ENCODE assay signal across 9 mouse cellular contexts in genomic region chr14:16554643-16555459, GRCm38 (mm10).
DNase-seq lines count a peak whose midpoint lies in the region; ATAC-seq and TF ChIP-seq lines count a peak whose summit lies in the region.
"Had no signal": no experiment of that assay in that cellular context is flagged by ENCODE, and none has a peak within 500 bp of the region (broad histone marks: within the 10 kb centered on the region; RNA-seq: fewer than 3 reads in every experiment).

No protein-coding gene starts in this region.

- H3K9me3 ChIP-seq in lung, postnatal 0 days (ENCODE audit: low read length) = no peaks in the 10 kb centered on the region
- no peaks in the 10 kb centered on the region for H3K9me3 ChIP-seq in heart, embryonic 10.5 days
- H3K9me3 ChIP-seq in kidney, embryonic 15.5 days (replicated peaks) = no peaks in the 10 kb centered on the region
- H3K9me3 ChIP-seq in neural tube, embryonic 14.5 days (ENCODE audit: control insufficient read depth, low read length) = no peaks in the 10 kb centered on the region

- H3K4me2 ChIP-seq in lung, postnatal 0 days (replicated peaks; ENCODE audit: low read depth, low read length) = no peak overlapping the region
- H3K4me2 ChIP-seq in kidney, embryonic 15.5 days = peak overlapping the region; percentile 30
- H3K4me2 ChIP-seq in neural tube, embryonic 14.5 days (ENCODE audit: low read depth, low read length) = no peak overlapping the region

- H3K9ac ChIP-seq in lung, postnatal 0 days (replicated peaks; ENCODE audit: low read depth) = no peak overlapping the region
- no peak overlapping the region for H3K9ac ChIP-seq in kidney, embryonic 15.5 days
- H3K9ac ChIP-seq in neural tube, embryonic 14.5 days (replicated peaks; ENCODE audit: low read depth, low read length) = no peak overlapping the region
- H3K9ac ChIP-seq: liver, embryonic 14.5 days had no signal

- 33% methylated on average over 12 of the region's 12 CpGs for WGBS in lung, postnatal 0 days
- 40% methylated on average over 12 of the region's 12 CpGs for WGBS in heart, embryonic 10.5 days
- 24% methylated on average over 12 of the region's 12 CpGs for WGBS in kidney, embryonic 15.5 days
- 58% methylated on average over 12 of the region's 12 CpGs for WGBS in neural tube, embryonic 14.5 days

- H3K4me3 ChIP-seq in lung, postnatal 0 days (ENCODE audit: low read depth, low read length) = no peak overlapping the region
- 0 out of 2 replicates have a peak overlapping the region, but pooled peaks have one; percentile 24 for H3K4me3 ChIP-seq in heart, embryonic 10.5 days
- H3K4me3 ChIP-seq in kidney, embryonic 15.5 days (replicated peaks) = no peak overlapping the region
- no peak overlapping the region for H3K4me3 ChIP-seq in neural tube, embryonic 14.5 days (ENCODE audit: low read depth, low read length)

- peak; percentile 2; the same call in 1 of the 2 replicates for ATAC-seq in lung, postnatal 0 days
- peak; percentile 66 for ATAC-seq in kidney, embryonic 15.5 days (replicated peaks; ENCODE audit: low FRiP score)
- peak; percentile 25; the same call in 1 of the 2 replicates for ATAC-seq in neural tube, embryonic 14.5 days (ENCODE audit: low read depth)

- peak; percentile 43 for DNase-seq in lung, postnatal 0 days (ENCODE audit: low spot score)
- DNase-seq in lung, postnatal 36 days = no peak
- DNase-seq in heart, embryonic 10.5 days (ENCODE audit: low spot score) = peak; percentile 78
- no peak for DNase-seq in T-cell, adult 2 months (ENCODE audit: low spot score)
- DNase-seq in frontal cortex, postnatal 25 days (ENCODE audit: low spot score in 2 of 2) = no peak
- no peak for DNase-seq in cerebellum, postnatal 36 days

- no peak for TF ChIP-seq CTCF in lung, postnatal 0 days (IDR thresholded peaks at IDR 0.05)

- peak overlapping the region; percentile 21 for H3K27ac ChIP-seq in lung, postnatal 0 days (ENCODE audit: low read length)
- peak overlapping the region; percentile 77 for H3K27ac ChIP-seq in heart, embryonic 10.5 days
- H3K27ac ChIP-seq in kidney, embryonic 15.5 days = peak overlapping the region; percentile 92
- no peak overlapping the region for H3K27ac ChIP-seq in neural tube, embryonic 14.5 days (ENCODE audit: low read depth, low read length)
- H3K27ac ChIP-seq: liver, embryonic 14.5 days had no signal

- H3K4me1 ChIP-seq in lung, postnatal 0 days (ENCODE audit: insufficient read depth, low read depth, low read length) = peaks cover 10% of the 10 kb centered on the region; the same call in 1 of the 2 replicates
- H3K4me1 ChIP-seq in heart, embryonic 10.5 days = peaks cover 55% of the 10 kb centered on the region
- peaks cover 57% of the 10 kb centered on the region for H3K4me1 ChIP-seq in kidney, embryonic 15.5 days
- H3K4me1 ChIP-seq in neural tube, embryonic 14.5 days (ENCODE audit: control insufficient read depth, insufficient read depth, low read length) = peaks cover 9% of the 10 kb centered on the region; the same call in 1 of the 2 replicates

- no peaks in the 10 kb centered on the region for H3K36me3 ChIP-seq in lung, postnatal 0 days (ENCODE audit: insufficient read depth, low read length)
- H3K36me3 ChIP-seq in heart, embryonic 10.5 days = no peaks in the 10 kb centered on the region
- H3K36me3 ChIP-seq in kidney, embryonic 15.5 days = peaks cover 4% of the 10 kb centered on the region; the same call in 1 of the 2 replicates
- H3K36me3 ChIP-seq in neural tube, embryonic 14.5 days (ENCODE audit: control insufficient read depth, insufficient read depth, low read length) = no peaks in the 10 kb centered on the region

- no peak for TF ChIP-seq EP300 in lung, postnatal 0 days (IDR thresholded peaks at IDR 0.05)

- H3K27me3 ChIP-seq in lung, postnatal 0 days (replicated peaks; ENCODE audit: insufficient read depth, low read length) = no peaks in the 10 kb centered on the region
- H3K27me3 ChIP-seq in heart, embryonic 10.5 days (ENCODE audit: insufficient read depth, poor library complexity, severe bottlenecking) = no peaks in the 10 kb centered on the region
- H3K27me3 ChIP-seq in kidney, embryonic 15.5 days = no peaks in the 10 kb centered on the region
- no peaks in the 10 kb centered on the region for H3K27me3 ChIP-seq in neural tube, embryonic 14.5 days (ENCODE audit: control insufficient read depth, insufficient read depth, low read length)

Comparison
In these comparisons a context has a peak if more than half of its experiments do, and no peak if none do; other contexts are left out.
1. DNase-seq: peak in lung, postnatal 0 days (single experiment) and heart, embryonic 10.5 days (single experiment); none in lung, postnatal 36 days (single experiment), T-cell, adult 2 months (single experiment), frontal cortex, postnatal 25 days (0 of 2) and cerebellum, postnatal 36 days (0 of 2).
2. ATAC-seq: peak in every context shown above with its lines; median percentile 66 in kidney, embryonic 15.5 days; 25 in neural tube, embryonic 14.5 days; 2 in lung, postnatal 0 days.